Mouse (Mus musculus) spleen, adult 2 months (tissue): ENCODE measurements around the gene Dvl2.

ENCODE experiments used
- CTCF ChIP-seq: fragments of 200-500 bp; IDR thresholded peaks from 2 replicates; pipeline ENCODE4 v1.5.1; 2011; ENCODE audit warnings: mild to moderate bottlenecking, inconsistent platforms; ENCODE audit not compliant: insufficient read depth, insufficient read length, insufficient replicate concordance; ENCODE audit errors: extremely low read depth
- POLR2A ChIP-seq: fragments of 200-500 bp; IDR thresholded peaks from 2 replicates; pipeline ENCODE4 v1.6.1; 2011; ENCODE audit warnings: low read depth, low read length, inconsistent platforms

- no peak for TF ChIP-seq CTCF
- TF ChIP-seq POLR2A, result peak; percentile 76
Measured at GRCm38 (mm10) chr11:69997070-69997509, 3.3 kb upstream of the Dvl2 start.
